Mouse (Mus musculus) thymus, postnatal 0 days (tissue): ENCODE measurements around the gene Aldh1a7. TPM values are rescaled to one million over a fixed set of nuclear protein-coding genes. Genes with fewer than 3 reads are reported as not detected.

Experiments
- polyA plus RNA-seq: library from polyadenylated mRNA; unstranded; fragments of >200 nt; fragmentation: Nextera tagmentation; extraction: Ambion mirVana; gene quantifications from 2 replicates; pipeline ENCODE4 v1.2.1, GENCODE M21; 2015

Gene Aldh1a7
- polyA plus RNA-seq, 1 experiment from 2014 or later: 1.3 TPM

Other genes starting within 250 kb of the Aldh1a7 start
- gene Aldh1a1, start 234.8 kb downstream of the Aldh1a7 start, polyA plus RNA-seq: 0.95 and 1.1 TPM in 2 replicates
- 0.03 TPM in 1 of 2 replicates, not detected in the other for gene Tmc1, start 226.6 kb upstream of the Aldh1a7 start, polyA plus RNA-seq